Mouse (Mus musculus): ENCODE measurements around the gene Chac2. TPM values are rescaled to one million over a fixed set of nuclear protein-coding genes. Genes with fewer than 3 reads are reported as not detected.
A peak's percentile ranks its signal among the peaks of the same experiment; 100 is the strongest.

The Chac2 gene
- polyA plus RNA-seq, 1 experiment from 2014 or later: 32.6 TPM

DNA sequence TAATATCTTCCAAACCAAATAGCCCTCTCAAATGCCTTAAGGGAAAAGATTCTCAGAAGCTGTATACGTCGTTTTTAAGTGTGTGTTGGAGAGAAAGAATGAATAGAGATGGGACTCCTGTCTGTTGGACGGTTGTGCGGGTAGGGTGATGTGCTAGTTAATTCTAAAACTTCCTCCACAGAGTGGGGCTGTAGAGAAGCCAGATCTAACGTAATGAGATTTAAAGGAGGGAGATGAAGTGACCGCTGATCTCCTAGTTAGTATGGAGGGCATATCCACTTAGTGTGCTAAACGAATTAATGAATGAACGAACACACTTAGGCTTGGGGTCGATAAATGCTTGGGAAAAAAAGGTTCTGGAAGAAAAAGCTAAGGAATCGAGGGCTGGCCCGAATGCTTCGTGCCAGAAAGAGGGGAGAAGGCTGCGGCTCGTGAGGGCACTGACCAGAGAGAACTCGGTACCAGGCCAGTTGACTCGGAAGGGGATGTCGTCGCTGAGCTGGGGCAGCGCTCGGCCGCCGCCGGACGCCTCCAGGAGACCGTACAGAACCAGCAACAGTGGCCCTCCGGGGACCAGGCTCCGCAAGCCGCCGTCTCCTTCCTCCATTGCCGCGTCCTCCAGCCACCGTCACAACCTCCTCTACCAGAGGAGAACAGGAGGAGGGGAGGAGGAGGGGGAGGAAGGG lies 32.5 kb downstream of the Chac2 start:
- peaks cover 35% of the 10 kb centered on the region for H3K36me3 ChIP-seq
- peaks cover 17% of the 10 kb centered on the region for H3K4me1 ChIP-seq
- H3K27me3 ChIP-seq (replicated peaks): no peaks in the 10 kb centered on the region
- peak; percentile 94 for ATAC-seq (ENCODE audit: low FRiP score)
- WGBS: under 1% methylated on average over 27 of the region's 32 CpGs
- H3K4me2 ChIP-seq: peak overlapping the region; percentile 63
- peak overlapping the region; percentile 89 for H3K4me3 ChIP-seq (replicated peaks)
- H3K9ac ChIP-seq (replicated peaks): peak overlapping the region; percentile 85
- H3K27ac ChIP-seq (replicated peaks): peak overlapping the region; percentile 86
- H3K9me3 ChIP-seq (replicated peaks): peaks cover 6% of the 10 kb centered on the region; the same call in 1 of the 2 replicates

DNA sequence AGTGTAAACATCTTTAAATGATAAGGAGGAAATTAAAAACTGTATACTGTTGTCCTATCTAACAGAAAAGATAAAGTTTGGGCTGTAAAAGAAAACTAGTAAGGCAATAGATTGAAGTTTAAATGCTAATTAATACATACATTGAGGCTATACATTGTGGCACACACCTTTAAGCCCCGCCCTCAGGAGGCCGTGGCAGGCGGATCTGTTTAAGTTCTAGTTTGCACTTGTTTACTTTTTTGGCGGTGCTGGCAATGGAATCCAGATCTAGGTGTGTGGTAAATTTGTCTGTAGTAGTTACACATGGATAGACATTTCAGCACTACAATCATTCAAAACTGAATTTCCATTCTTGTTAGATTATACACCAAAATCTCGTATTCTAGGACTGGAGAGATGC lies 33.3 kb downstream of the Chac2 start:
- H3K27ac ChIP-seq (replicated peaks): no peak overlapping the region
- 71% methylated on average over 5 of the region's 5 CpGs for WGBS
- peaks cover 6% of the 10 kb centered on the region; the same call in 1 of the 2 replicates for H3K9me3 ChIP-seq (replicated peaks)
- H3K9ac ChIP-seq (replicated peaks): peak overlapping the region; percentile 85
- H3K4me2 ChIP-seq: peak overlapping the region; percentile 63
- no peak for ATAC-seq (ENCODE audit: low FRiP score)
- peaks cover 17% of the 10 kb centered on the region for H3K4me1 ChIP-seq
- no peaks in the 10 kb centered on the region for H3K27me3 ChIP-seq (replicated peaks)
- peaks cover 39% of the 10 kb centered on the region for H3K36me3 ChIP-seq
- peak overlapping the region; percentile 89 for H3K4me3 ChIP-seq (replicated peaks)

DNA sequence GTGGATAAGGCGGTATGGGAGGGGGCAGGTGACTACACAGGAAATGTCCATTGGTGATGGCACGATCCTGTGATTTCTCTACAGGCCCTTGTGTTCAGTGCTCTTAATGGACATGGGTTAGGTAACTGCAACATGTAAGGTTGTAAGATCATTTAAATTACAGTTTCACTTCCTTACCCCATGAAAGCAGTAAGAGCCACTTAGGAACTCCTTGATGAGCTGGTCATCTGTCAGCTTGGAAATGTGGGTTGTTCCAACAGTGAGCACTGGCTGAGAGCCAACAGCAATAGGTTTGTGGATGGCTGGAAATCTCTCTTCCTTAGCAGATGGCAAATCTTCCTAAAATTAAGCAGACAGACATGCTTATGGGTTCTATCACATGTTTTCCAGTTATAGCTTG lies 42.6 kb downstream of the Chac2 start:
- Histone ChIP-seq H3K9ac (replicated peaks) (no peak overlapping the region), H3K36me3 (peaks cover 62% of the 10 kb centered on the region), H3K27ac (replicated peaks) (no peak overlapping the region), H3K9me3 (replicated peaks) (no peaks in the 10 kb centered on the region), H3K4me2 (no peak overlapping the region), H3K4me3 (replicated peaks) (no peak overlapping the region), H3K27me3 (replicated peaks) (no peaks in the 10 kb centered on the region), H3K4me1 (no peaks in the 10 kb centered on the region)
- no peak for ATAC-seq (ENCODE audit: low FRiP score)
- 95% methylated on average over 2 of the region's 2 CpGs for WGBS

DNA sequence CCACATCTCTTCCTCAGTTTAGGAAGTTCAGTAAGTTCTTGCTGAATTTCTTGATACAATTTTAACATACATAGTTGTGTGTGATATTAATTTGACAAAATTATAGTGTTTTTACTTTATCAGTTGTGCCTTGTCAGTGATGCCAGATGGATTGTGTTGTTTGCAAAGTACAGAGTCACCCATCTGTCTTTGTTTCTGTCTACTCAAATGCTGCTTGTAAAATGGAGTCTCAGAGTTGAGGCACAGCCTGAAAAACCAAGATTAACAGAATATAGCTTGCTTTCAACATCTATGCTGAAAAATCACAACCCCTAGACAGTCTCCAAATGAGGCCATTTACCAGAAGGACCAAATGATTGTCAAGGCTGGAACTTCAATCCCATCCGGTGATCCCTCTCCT lies 57.7 kb downstream of the Chac2 start:
- 91% methylated on average over 1 of the region's 1 CpGs for WGBS
- ATAC-seq (ENCODE audit: low FRiP score): no peak
- no peaks in the 10 kb centered on the region for H3K9me3 ChIP-seq (replicated peaks)
- no peaks in the 10 kb centered on the region for H3K4me1 ChIP-seq
- no peak overlapping the region for H3K4me2 ChIP-seq
- no peak overlapping the region for H3K4me3 ChIP-seq (replicated peaks)
- H3K36me3 ChIP-seq: peaks cover 36% of the 10 kb centered on the region
- no peak overlapping the region for H3K27ac ChIP-seq (replicated peaks)
- no peak overlapping the region for H3K9ac ChIP-seq (replicated peaks)
- no peaks in the 10 kb centered on the region for H3K27me3 ChIP-seq (replicated peaks)

DNA sequence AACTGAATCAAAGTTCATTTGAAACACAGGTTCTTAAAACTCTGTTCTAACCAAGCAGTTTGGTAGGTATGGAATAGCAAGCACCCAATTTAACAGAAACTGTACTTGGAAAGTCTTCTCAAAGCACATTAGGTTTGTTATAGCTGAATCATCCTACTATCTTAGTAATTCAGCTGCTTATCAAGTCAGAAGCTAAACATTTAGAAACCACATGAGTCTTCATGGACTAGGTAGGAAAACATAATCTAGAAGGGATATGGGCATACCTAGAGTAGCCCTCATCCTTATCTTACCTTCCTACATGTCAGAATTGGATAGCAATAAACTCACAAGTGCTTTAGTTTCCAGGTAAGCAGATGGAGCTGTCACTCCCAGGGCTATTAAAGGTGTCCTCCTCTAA lies 58.1 kb downstream of the Chac2 start:
- no peak overlapping the region for H3K27ac ChIP-seq (replicated peaks)
- no peaks in the 10 kb centered on the region for H3K4me1 ChIP-seq
- no peak overlapping the region for H3K4me2 ChIP-seq
- H3K9me3 ChIP-seq (replicated peaks): no peaks in the 10 kb centered on the region
- no peak overlapping the region for H3K9ac ChIP-seq (replicated peaks)
- H3K4me3 ChIP-seq (replicated peaks): no peak overlapping the region
- no peaks in the 10 kb centered on the region for H3K27me3 ChIP-seq (replicated peaks)
- ATAC-seq (ENCODE audit: low FRiP score): no peak
- H3K36me3 ChIP-seq: peaks cover 40% of the 10 kb centered on the region

Other genes starting within 250 kb of the Chac2 start
- gene Psme4, start 214.6 kb downstream of the Chac2 start, polyA plus RNA-seq (2015; fragmentation: Nextera tagmentation; extraction: Ambion mirVana): 13.1 TPM in 2 replicates
- 7.2 and 7.6 TPM in 2 replicates for gene Gpr75, start 101.0 kb downstream of the Chac2 start, polyA plus RNA-seq (2015; fragmentation: Nextera tagmentation; extraction: Ambion mirVana)
- 28.3 and 28.5 TPM in 2 replicates for gene Asb3, start 100.9 kb downstream of the Chac2 start, polyA plus RNA-seq (2015; fragmentation: Nextera tagmentation; extraction: Ambion mirVana)
- 11.7 and 12.3 TPM in 2 replicates for gene Erlec1, start 32.0 kb downstream of the Chac2 start, polyA plus RNA-seq (2015; fragmentation: Nextera tagmentation; extraction: Ambion mirVana)
- gene Gm17332, start 196.1 kb upstream of the Chac2 start, polyA plus RNA-seq (2015; fragmentation: Nextera tagmentation; extraction: Ambion mirVana): not detected in 2 replicates